Mouse (Mus musculus) hindbrain, embryonic 10.5 days (tissue): ENCODE measurements around the gene Zbtb7b. TPM values are rescaled to one million over a fixed set of nuclear protein-coding genes. Genes with fewer than 3 reads are reported as not detected.

Experiments
- DNase-seq: peaks from one replicate; pipeline ENCODE4 v3.0.0-alpha.2; 2017; ENCODE audit warnings: low spot score
- H3K27ac ChIP-seq: fragments of 300-500 bp; sonication (generic); 2 replicates; pipeline ENCODE4 v1.5.1; 2016; ENCODE audit warnings: mild to moderate bottlenecking, moderate library complexity
- H3K27me3 ChIP-seq: fragments of 300-500 bp; sonication (generic); 2 replicates; pipeline ENCODE4 v1.6.1; 2016; ENCODE audit warnings: mild to moderate bottlenecking; ENCODE audit not compliant: poor library complexity, insufficient read depth, severe bottlenecking
- H3K36me3 ChIP-seq: fragments of 300-500 bp; sonication (generic); 2 replicates; pipeline ENCODE4 v1.6.1; 2016; ENCODE audit warnings: mild to moderate bottlenecking, moderate library complexity
- H3K4me1 ChIP-seq: fragments of 300-500 bp; sonication (generic); replicated peaks from 2 replicates; pipeline ENCODE4 v1.6.1; 2016; ENCODE audit warnings: mild to moderate bottlenecking
- H3K4me3 ChIP-seq: fragments of 300-500 bp; sonication (generic); 2 replicates; pipeline ENCODE4 v1.5.1; 2016; ENCODE audit warnings: mild to moderate bottlenecking, moderate library complexity
- H3K9me3 ChIP-seq: fragments of 300-500 bp; sonication (generic); 2 replicates; pipeline ENCODE4 v1.6.1; 2016; ENCODE audit warnings: mild to moderate bottlenecking, moderate library complexity
- WGBS: fragments of 180-500 bp; shearing (Covaris S2); methylation state at CpG from one replicate; pipeline ENCODE4 v1.1.7; 2016; 5-methylcytosine and 5-hydroxymethylcytosine counted together
- polyA plus RNA-seq: library from polyadenylated mRNA; unstranded; fragments of >200 nt; fragmentation: Nextera tagmentation; extraction: Ambion mirVana; gene quantifications from 2 replicates; pipeline ENCODE4 v1.2.1, GENCODE M21; 2016

Gene Zbtb7b
- polyA plus RNA-seq, 1 experiment from 2014 or later, result 0.73 TPM

DNA sequence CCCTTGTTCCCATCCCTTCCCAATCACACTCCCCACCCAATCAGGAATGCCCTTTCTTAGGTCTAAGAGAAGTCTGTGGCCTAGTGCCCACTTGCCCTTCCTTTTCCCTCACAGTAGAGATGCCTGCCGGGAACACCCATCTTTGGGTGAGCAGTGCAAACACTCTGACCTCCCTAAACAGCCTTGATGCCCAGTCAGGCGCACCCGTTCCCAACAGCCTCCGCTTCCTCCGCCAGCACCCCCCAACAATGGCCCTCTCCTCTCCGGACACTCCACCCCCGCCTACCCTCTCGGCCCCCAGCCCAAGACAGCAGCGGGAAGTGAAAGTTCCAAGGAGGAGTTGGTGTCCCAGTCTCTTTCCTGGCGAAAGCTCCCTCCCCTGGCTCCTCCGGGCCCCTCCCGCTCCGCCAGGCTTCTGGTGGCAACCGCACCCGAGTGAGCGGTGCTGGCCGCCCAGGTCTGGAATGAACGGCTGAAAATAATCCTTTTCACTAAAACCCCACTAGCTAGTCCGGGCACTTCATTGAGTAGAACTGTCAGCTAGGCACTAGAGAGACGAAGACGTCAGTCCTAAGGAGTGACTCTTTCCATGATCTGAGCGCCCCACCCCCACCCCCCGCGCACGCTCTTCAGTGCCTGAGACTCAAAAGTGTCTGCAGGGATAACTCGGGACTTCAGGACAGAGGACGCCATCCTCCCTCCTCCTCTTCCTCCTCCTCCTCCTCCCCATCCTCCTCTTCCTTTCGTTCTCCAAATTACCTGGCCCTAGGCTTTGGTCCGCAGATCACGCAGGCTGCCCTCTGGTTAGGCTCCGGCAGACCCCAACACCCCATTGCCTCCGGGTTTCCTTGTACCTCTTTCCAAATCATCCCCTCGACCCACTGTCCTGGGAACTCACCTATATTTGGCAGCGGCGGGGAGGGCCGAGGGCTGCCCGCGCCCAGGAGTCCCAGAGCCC, 45.4 kb downstream of the Zbtb7b start:
- peak overlapping the region; percentile 86 for H3K27ac ChIP-seq
- no peaks in the 10 kb centered on the region for H3K9me3 ChIP-seq
- H3K36me3 ChIP-seq, result peaks cover 28% of the 10 kb centered on the region
- peak; percentile 25 for DNase-seq
- H3K4me3 ChIP-seq, result peak overlapping the region; percentile 73
- H3K4me1 ChIP-seq, result peaks cover 46% of the 10 kb centered on the region
- H3K27me3 ChIP-seq, result peaks cover 65% of the 10 kb centered on the region
- WGBS, result under 1% methylated on average over 38 of the region's 38 CpGs

DNA sequence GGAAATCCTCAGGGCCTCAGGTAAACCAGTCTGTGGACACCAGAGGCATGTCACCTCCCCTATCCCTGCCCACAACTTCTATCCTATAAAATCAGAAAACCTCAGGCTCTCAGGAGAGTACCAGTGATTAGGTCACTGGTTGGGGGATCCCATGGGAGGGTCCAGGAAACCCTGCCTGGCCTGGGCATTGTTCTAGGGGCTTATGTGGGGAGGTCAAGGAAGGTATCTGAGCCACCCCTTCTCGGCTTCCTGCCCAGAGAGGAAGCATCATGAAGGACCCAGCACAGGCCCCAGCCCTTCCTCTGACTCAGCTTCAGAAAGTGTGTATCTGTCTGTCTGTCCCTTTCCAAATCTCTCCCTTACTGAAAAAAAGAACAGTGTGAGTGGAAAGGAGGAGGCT, 46.7 kb downstream of the Zbtb7b start:
- DNase-seq, result no peak
- peak overlapping the region; percentile 73; the same call in 1 of the 2 replicates for H3K4me3 ChIP-seq
- peaks cover 41% of the 10 kb centered on the region for H3K36me3 ChIP-seq
- no peak overlapping the region for H3K27ac ChIP-seq
- H3K4me1 ChIP-seq, result peaks cover 49% of the 10 kb centered on the region
- peaks cover 57% of the 10 kb centered on the region for H3K27me3 ChIP-seq
- 64% methylated on average over 1 of the region's 1 CpGs for WGBS
- H3K9me3 ChIP-seq, result no peaks in the 10 kb centered on the region

DNA sequence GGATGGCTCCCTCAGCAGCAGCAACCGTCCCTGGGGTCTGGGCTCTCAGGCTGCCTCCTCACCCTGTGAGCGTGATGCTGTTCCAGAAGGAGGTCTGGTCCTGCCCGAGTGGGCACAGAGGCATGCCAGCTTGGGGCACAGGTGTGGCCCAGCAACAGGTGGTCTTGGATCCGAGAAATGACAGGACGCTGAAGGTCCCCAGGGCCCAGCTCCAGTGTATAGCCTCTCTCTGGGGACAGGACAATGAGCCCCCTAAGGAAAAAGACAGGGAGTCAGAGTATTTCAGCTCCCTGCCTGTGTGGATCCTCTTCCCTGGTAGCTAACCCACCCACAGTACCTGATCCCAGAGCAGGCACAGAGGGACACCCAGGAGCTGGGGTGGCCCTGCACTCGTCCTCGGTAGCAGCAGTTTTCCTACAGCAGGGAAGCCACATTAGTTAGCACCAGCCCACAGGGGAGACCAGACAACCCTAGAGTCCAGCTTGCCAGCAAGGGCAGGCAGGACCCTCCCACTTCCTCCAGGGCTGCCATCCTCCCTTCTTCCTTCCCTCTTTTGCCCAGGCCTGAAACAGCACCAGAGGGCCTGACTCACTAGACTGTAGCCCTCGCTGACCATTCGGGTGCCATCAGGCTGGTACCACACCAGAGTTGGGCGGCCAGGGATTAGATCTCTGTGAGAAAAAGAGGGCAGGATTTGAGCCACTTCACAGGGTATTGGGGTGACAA, 47.6 kb downstream of the Zbtb7b start:
- DNase-seq, result no peak
- Histone ChIP-seq H3K9me3 (no peaks in the 10 kb centered on the region), H3K4me1 (peaks cover 40% of the 10 kb centered on the region), H3K27me3 (peaks cover 48% of the 10 kb centered on the region), H3K27ac (no peak overlapping the region), H3K36me3 (peaks cover 50% of the 10 kb centered on the region), H3K4me3 (no peak overlapping the region)
- 80% methylated on average over 10 of the region's 10 CpGs for WGBS

DNA sequence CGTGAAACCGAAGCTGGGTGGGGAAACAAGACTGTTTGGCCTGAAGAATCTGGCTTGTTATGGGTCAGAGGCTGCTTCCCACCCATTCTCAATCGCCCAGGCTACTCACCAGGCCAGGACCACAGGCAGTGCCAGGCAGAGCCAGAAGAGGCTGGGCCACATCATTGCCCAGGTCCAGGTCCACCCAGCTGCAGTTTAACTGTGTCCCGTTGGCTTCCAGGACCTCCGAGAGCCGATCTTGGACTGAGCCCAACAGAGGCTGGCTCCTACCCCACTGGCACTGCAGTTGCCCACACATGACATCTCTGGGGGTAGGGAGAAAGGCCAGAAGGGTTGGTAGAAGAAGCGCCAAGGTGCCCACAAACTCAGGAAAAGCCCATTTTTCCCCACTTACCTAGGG, 51.3 kb downstream of the Zbtb7b start:
- WGBS, result 89% methylated on average over 7 of the region's 7 CpGs
- Histone ChIP-seq H3K36me3 (peaks cover 54% of the 10 kb centered on the region), H3K9me3 (no peaks in the 10 kb centered on the region), H3K4me1 (peaks cover 41% of the 10 kb centered on the region), H3K4me3 (no peak overlapping the region), H3K27ac (no peak overlapping the region), H3K27me3 (peaks cover 17% of the 10 kb centered on the region)
- DNase-seq, result no peak

DNA sequence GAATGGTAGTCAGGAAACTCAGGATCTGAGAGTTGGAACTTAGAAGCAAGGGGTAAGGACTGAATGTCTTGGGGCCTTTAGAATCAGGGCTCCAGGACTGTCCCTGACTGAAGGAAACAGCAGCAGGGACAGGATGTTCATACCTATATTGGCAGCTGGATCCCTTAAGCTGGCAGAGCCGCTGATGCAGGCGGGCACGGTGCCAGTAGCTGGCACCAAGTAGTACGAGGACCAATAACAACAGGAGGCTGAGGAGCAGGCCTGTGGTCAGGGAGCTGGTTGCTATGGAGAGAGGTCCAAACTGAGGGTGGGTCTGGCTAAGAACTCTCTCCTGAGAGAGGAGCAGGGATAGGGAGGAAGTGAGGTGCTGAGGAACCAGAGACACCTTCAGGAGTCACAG, 52.8 kb downstream of the Zbtb7b start:
- Histone ChIP-seq H3K27me3 (peaks cover 2% of the 10 kb centered on the region; the same call in 1 of the 2 replicates), H3K36me3 (peaks cover 49% of the 10 kb centered on the region), H3K9me3 (no peaks in the 10 kb centered on the region), H3K27ac (no peak overlapping the region), H3K4me3 (no peak overlapping the region), H3K4me1 (peaks cover 50% of the 10 kb centered on the region)
- DNase-seq, result no peak
- 92% methylated on average over 4 of the region's 4 CpGs for WGBS

DNA sequence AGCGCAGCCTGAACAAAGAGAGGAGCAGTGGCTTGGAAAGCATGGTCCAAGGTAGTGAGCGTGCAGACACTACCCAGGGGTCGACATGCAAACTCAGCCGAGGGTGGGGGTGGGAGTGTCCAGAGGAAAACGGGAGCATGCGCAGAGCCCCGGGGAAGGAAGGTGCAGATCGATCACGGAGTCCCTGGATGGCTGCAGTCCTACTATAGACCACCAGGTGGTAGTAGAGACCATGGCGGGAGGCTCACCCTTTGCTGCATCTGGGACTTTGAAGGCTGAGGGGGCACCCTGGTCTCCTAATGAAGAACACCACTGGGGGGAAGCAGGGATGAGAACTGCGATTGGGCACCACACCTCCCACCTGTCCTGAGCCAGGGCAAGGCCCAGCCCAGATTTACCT, 54.1 kb downstream of the Zbtb7b start:
- peak overlapping the region; percentile 80 for H3K27ac ChIP-seq
- H3K9me3 ChIP-seq, result no peaks in the 10 kb centered on the region
- H3K4me1 ChIP-seq, result peaks cover 63% of the 10 kb centered on the region
- no peaks in the 10 kb centered on the region for H3K27me3 ChIP-seq
- H3K36me3 ChIP-seq, result peaks cover 38% of the 10 kb centered on the region
- H3K4me3 ChIP-seq, result peak overlapping the region; percentile 89
- DNase-seq, result peak; percentile 89
- WGBS, result 4% methylated on average over 11 of the region's 11 CpGs

DNA sequence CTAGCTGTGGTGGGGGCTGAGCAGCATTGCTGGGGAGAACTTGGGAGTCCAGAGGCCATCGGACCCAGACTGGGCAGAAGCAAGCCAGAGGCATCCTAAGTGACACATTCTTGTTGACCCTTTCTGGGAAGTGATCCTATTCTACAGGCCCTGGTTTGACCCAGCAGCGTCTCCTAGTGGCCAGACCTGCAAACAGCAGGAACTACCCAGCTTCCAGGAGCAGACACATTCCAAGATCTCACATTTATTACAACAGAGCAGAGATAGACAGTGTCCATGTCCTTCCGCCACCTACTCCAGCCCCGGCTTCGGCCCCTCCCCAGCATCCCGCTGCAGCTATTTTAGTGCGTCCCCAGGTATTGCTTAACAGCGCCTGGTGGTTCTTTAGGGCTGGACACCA, 55.2 kb downstream of the Zbtb7b start:
- Histone ChIP-seq H3K4me3 (peak overlapping the region; percentile 89), H3K9me3 (no peaks in the 10 kb centered on the region), H3K27ac (0 out of 2 replicates have a peak overlapping the region, but pooled peaks have one; percentile 31), H3K4me1 (peaks cover 72% of the 10 kb centered on the region), H3K27me3 (0 out of 2 replicates have a peak, but pooled peaks cover 6% of the 10 kb centered on the region), H3K36me3 (peaks cover 37% of the 10 kb centered on the region)
- peak; percentile 91 for DNase-seq
- 25% methylated on average over 8 of the region's 8 CpGs for WGBS

DNA sequence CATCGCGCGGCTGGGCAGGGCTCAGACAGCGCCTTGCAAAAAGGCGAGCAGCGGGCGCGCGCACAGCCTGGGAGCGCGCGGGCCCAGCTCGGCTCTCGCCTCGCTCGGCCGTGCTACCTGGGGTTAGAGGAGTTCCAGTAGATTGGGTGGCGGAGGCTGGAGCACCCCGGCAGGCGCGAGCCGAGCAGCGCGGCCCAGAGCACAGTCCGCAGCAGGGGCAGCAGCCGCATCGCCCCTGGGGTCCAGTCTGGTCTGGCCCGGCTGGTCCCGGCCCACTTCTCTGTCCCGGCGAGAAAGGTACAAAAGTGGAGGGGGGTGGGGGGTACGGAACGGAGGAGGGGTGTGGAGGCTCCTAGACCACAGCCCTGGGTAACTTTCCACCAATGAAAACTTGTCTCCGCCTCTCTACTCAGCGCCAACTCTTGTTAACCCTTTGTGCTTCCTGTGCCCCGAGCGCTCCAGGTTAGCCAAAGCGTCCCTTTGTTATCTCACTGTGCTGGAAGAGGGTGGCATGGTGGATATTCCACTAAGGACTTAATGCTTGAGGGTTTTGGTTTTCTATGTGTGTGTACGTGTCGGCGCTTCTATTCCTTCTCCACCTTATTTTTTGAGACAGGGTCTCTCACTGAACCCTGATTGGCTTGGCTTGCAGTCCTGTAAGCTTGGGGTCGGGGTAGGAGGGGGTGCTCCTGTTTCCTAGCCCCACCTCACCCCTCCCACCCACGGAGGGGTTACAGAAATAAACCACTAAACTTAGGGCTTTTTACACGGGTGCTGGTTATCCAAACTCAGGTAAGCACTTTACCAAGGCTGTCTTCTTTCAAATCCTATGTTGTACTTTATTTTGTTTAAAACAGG, 56.6 kb downstream of the Zbtb7b start, which contains the start of gene Efna4:
Efna4 (minus strand) TSS at position 308 of the 858 bp plus-strand sequence.
- DNase-seq, result peak; percentile 83
- no peaks in the 10 kb centered on the region for H3K9me3 ChIP-seq
- H3K4me1 ChIP-seq, result peaks cover 78% of the 10 kb centered on the region
- peak within 1 kb of the TSS; percentile 89 for H3K4me3 ChIP-seq
- peaks cover 37% of the 10 kb centered on the region for H3K36me3 ChIP-seq
- H3K27me3 ChIP-seq, result peaks cover 15% of the 10 kb centered on the region; the same call in 1 of the 2 replicates
- WGBS, result under 1% methylated on average over 44 of the region's 44 CpGs
- H3K27ac ChIP-seq, result peak within 1 kb of the TSS; percentile 98

DNA sequence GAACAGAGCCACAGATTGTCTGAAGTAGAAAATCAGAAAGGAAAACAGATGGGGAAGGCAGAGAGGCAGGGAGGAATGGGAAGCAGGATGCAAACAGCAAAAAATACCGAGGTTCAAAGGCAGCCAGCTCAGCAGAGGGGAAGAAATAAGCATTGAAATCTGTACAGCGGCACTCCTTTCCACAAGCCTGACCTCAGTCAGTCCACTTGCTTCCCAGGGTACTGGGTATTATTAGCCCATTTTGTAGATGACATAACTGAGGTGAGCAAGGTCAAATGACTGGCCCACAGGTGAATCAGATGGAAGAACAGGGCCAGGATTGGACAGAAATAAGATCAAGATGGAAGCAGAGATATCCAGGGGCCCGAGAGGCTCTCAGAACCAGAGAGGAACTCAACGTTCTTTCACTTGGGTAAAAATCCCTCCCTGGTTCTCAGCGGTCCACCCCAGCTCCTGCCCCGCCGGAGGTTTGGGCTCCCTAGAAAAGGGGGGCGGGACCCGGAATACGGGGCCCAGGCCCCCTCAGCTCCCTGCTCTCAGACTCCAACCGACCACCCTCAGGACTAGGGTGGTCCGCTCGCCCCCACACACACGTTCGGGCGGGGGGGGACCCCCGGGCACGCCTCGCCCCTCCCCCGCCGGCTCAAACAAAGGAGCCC, 57.4 kb downstream of the Zbtb7b start:
- DNase-seq, result no peak
- Histone ChIP-seq H3K27ac (peak overlapping the region; percentile 98), H3K4me3 (peak overlapping the region; percentile 89), H3K36me3 (peaks cover 36% of the 10 kb centered on the region), H3K27me3 (peaks cover 19% of the 10 kb centered on the region; the same call in 1 of the 2 replicates), H3K9me3 (no peaks in the 10 kb centered on the region), H3K4me1 (peaks cover 86% of the 10 kb centered on the region)
- WGBS, result 1% methylated on average over 21 of the region's 21 CpGs

DNA sequence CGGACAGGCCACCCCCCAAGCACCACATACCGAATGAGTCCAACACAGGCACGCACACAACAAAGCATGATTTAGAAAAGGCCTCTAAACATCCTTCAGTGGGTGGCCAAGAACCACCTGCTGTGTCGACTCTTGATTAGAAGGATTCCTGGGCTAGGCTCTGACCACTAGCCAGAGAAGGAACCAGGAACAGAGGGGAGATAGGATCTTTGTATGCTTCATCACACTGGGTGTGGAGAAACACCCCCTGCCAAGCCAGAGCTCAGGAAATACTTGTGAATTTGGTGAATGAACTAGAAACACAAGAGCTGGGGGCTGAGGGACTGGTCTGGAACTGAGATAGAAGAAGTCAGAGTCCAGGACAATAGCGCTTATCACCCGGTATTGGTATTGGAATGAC, 58.0 kb downstream of the Zbtb7b start:
- 10% methylated on average over 6 of the region's 6 CpGs for whole genome bisulfite sequencing
- H3K9me3 ChIP-seq, result no peaks in the 10 kb centered on the region
- H3K27ac ChIP-seq, result peak overlapping the region; percentile 98
- no peak for DNase-seq
- peaks cover 19% of the 10 kb centered on the region; the same call in 1 of the 2 replicates for H3K27me3 ChIP-seq
- H3K4me1 ChIP-seq, result peaks cover 90% of the 10 kb centered on the region
- H3K36me3 ChIP-seq, result peaks cover 30% of the 10 kb centered on the region
- H3K4me3 ChIP-seq, result peak overlapping the region; percentile 89

DNA sequence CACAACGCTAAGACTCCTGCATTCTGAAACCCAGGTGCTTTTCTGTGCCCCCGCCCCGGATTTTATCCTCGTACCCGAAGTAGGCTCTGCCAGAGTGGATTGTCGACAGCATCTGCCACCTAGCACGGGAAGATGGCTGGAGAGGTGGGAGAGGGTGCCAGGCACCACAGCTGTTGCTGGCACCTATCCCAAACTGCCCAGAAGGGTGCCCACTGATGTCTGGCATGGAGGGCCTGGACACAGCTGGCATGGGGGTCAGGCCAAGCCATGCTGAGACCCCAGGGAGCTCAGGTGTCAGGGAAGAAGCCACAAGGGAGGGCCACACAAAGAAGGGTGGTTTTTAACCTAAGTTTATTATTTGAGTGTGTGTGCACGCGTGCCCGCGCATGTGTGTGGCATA, 61.5 kb downstream of the Zbtb7b start:
- peaks cover 29% of the 10 kb centered on the region; the same call in 1 of the 2 replicates for H3K27me3 ChIP-seq
- 79% methylated on average over 11 of the region's 11 CpGs for WGBS

More for the DNA sequence above, 61.5 kb downstream of the Zbtb7b start:
- peak overlapping the region; percentile 9; the same call in 1 of the 2 replicates for H3K4me3 ChIP-seq
- H3K36me3 ChIP-seq, result peaks cover 30% of the 10 kb centered on the region
- no peak for DNase-seq
- H3K27ac ChIP-seq, result peak overlapping the region; percentile 41; the same call in 1 of the 2 replicates
- H3K4me1 ChIP-seq, result peaks cover 86% of the 10 kb centered on the region
- H3K9me3 ChIP-seq, result no peaks in the 10 kb centered on the region
